Mouse (Mus musculus) small intestine, adult 2 months (tissue): ENCODE results near the gene Cerk. TPM values are rescaled to one million over a fixed set of nuclear protein-coding genes. Genes with fewer than 3 reads are reported as not detected.

ENCODE experiments used
- H3K27ac ChIP-seq: fragments of 200-500 bp; 2 replicates; pipeline ENCODE4 v1.5.1; 2012; ENCODE audit warnings: low read depth, low read length, control low read depth, inconsistent platforms; ENCODE audit not compliant: insufficient read depth
- H3K27me3 ChIP-seq: fragments of 200-500 bp; 2 replicates; pipeline ENCODE4 v1.6.1; 2012; ENCODE audit warnings: mild to moderate bottlenecking, moderate library complexity, low read length, inconsistent platforms; ENCODE audit not compliant: control insufficient read depth, insufficient read depth
- H3K36me3 ChIP-seq: fragments of 200-500 bp; 2 replicates; pipeline ENCODE4 v1.6.1; 2012; ENCODE audit warnings: mild to moderate bottlenecking, low read length, control low read depth, inconsistent platforms; ENCODE audit not compliant: control insufficient read depth, insufficient read depth
- H3K4me1 ChIP-seq: fragments of 200-500 bp; 2 replicates; pipeline ENCODE4 v1.6.1; 2012; ENCODE audit warnings: low read length, inconsistent platforms, mixed read lengths; ENCODE audit not compliant: control insufficient read depth, insufficient read depth, insufficient read length
- H3K4me3 ChIP-seq: fragments of 200-500 bp; 2 replicates; pipeline ENCODE4 v1.5.1; 2012; ENCODE audit warnings: low read depth, mild to moderate bottlenecking, control low read depth, inconsistent platforms, low read length, moderate library complexity
- CTCF ChIP-seq: fragments of 200-500 bp; IDR thresholded peaks from 2 replicates; pipeline ENCODE4 v1.5.1; 2012; ENCODE audit warnings: low read depth, mild to moderate bottlenecking, control low read depth, inconsistent platforms, low read length, moderate library complexity, mixed read lengths; ENCODE audit not compliant: insufficient replicate concordance, insufficient read length; ENCODE audit errors: extremely low read depth
- POLR2A ChIP-seq: fragments of 200-500 bp; IDR thresholded peaks from 2 replicates; pipeline ENCODE4 v1.6.1; 2012; ENCODE audit warnings: low read depth, mild to moderate bottlenecking, control low read depth, inconsistent platforms, low read length, moderate library complexity
- WGBS: fragments of 180-500 bp; shearing (Covaris S2); methylation state at CpG from one replicate; pipeline ENCODE4 v1.1.7; 2018; 5-methylcytosine and 5-hydroxymethylcytosine counted together
- polyA plus RNA-seq: library from polyadenylated mRNA; depleted of rRNA; stranded (reverse); fragments of >200 nt; gene quantifications from 2 replicates; pipeline ENCODE4 v1.2.3, GENCODE M21; 2012; rRNA removed

Cerk gene
- polyA plus RNA-seq, 1 experiment = 47.8 TPM

- Histone ChIP-seq H3K4me3 (no peak overlapping the region), H3K27ac (peak overlapping the region; percentile 93), H3K36me3 (0 out of 2 replicates have a peak, but pooled peaks cover 8% of the 10 kb centered on the region), H3K27me3 (no peaks in the 10 kb centered on the region), H3K4me1 (peaks cover 79% of the 10 kb centered on the region)
- WGBS = 80% methylated on average over 23 of the region's 23 CpGs
- TF ChIP-seq CTCF (no peak), POLR2A (no peak)
These were observed 94.5 kb downstream of the Cerk start for GRCm38 (mm10) chr15:86091201-86091997.

- 81% methylated on average over 8 of the region's 8 CpGs for WGBS
- Histone ChIP-seq H3K4me1 (peaks cover 80% of the 10 kb centered on the region), H3K27ac (peak overlapping the region; percentile 93), H3K27me3 (no peaks in the 10 kb centered on the region), H3K4me3 (no peak overlapping the region), H3K36me3 (0 out of 2 replicates have a peak, but pooled peaks cover 2% of the 10 kb centered on the region)
- TF ChIP-seq CTCF (no peak), POLR2A (no peak)
These were observed 95.4 kb downstream of the Cerk start for GRCm38 (mm10) chr15:86090578-86090977.

- peak overlapping the region; percentile 93 for H3K27ac ChIP-seq
- 49% methylated on average over 11 of the region's 11 CpGs for WGBS
- TF ChIP-seq CTCF (no peak), POLR2A (no peak)
- H3K27me3 ChIP-seq = no peaks in the 10 kb centered on the region
- H3K36me3 ChIP-seq = 0 out of 2 replicates have a peak, but pooled peaks cover 2% of the 10 kb centered on the region
- peaks cover 81% of the 10 kb centered on the region for H3K4me1 ChIP-seq
- no peak overlapping the region for H3K4me3 ChIP-seq
These were observed 95.9 kb downstream of the Cerk start for GRCm38 (mm10) chr15:86089991-86090529.

Other genes with a start within 250 kb of the Cerk start
- gene Celsr1, start 152.4 kb downstream of the Cerk start, polyA plus RNA-seq = 2.9 and 4.7 TPM in 2 replicates
- gene Gramd4, start 128.4 kb downstream of the Cerk start, polyA plus RNA-seq = 10.5 and 25.1 TPM in 2 replicates
- 23.1 and 54.8 TPM in 2 replicates for gene Tbc1d22a, start 28.3 kb upstream of the Cerk start, polyA plus RNA-seq